Mouse (Mus musculus) thymus, postnatal 14 days (tissue): ENCODE results near the gene Csrnp1.

ENCODE experiments used
- DNase-seq: peaks from one replicate; pipeline ENCODE4 v3.0.0; 2021

Gene Csrnp1

GRCm38 (mm10) chr9:119941861-119942260, 42.6 kb downstream of the Csrnp1 start:
- no peak for DNase-seq

DNA sequence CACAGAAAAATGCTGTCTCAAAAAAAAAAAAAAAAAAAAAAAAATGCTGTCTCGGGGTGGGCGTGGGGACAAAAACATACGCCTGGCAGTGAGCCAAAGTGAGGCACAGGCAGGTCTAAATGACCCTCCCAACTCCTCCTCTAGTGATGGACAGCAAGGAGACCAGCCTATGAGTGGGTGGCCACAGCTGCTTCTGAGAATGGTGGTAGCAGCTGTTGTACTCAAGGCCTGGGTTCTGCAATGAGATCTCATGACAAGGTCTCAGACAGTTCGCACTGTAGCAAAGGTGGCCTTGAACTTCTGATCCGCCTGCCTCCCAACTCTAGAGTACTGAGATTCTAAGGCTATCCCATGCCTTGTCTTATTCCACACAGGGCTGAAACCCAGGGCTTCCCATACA, 43.1 kb downstream of the Csrnp1 start:
- DNase-seq, result no peak

- DNase-seq, result no peak
Measured at GRCm38 (mm10) chr9:119939646-119940045, 44.8 kb downstream of the Csrnp1 start.

DNA sequence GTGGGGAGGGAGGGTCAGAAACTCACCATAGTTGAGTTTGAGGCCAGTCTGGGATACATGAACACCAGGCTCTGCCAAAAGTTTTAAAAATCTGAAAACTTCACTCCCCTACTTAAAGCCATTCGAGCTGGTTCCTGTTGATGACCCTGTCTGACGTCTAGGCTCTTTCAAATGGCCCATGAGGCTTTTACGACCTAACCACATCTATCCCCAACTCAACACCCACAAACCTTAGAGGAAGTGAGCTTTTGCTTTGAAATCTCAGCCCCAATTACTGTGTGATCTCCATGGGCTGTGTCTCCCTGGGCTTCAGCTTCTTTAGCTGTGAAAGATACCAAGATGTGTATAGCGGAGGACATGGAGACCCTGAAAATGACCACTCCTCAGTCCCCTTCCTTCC, 46.0 kb downstream of the Csrnp1 start:
- DNase-seq, result no peak

- peak; percentile 95 for DNase-seq
Measured at GRCm38 (mm10) chr9:119937005-119937773, 47.3 kb downstream of the Csrnp1 start, which contains the start of the genes Gorasp1 and Ttc21a. TSS of gene Gorasp1 (minus strand) at chr9:119937565. TSS of gene Ttc21a (plus strand) at chr9:119937606.

DNA sequence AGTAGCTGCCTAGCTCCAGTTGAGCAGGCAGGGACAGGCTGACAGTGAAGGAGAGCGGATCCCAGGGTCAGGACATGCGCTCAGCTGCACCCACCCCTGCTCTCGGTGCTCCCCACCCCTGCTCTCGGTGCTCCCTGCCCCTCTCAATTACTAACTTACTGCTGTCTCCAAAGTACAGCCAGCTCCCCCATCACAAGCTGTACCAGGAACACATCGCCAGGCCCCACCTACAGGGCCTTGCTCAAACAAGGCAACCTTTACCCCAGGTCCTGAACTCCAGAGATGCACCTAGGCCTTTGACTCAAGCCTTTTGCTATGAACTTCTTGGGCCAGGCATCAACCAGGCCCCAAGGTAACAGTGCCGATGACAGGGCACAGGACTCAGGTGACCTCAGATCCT, 50.8 kb downstream of the Csrnp1 start:
- no peak for DNase-seq

GRCm38 (mm10) chr9:119932358-119932757, 52.1 kb downstream of the Csrnp1 start:
- no peak for DNase-seq

DNA sequence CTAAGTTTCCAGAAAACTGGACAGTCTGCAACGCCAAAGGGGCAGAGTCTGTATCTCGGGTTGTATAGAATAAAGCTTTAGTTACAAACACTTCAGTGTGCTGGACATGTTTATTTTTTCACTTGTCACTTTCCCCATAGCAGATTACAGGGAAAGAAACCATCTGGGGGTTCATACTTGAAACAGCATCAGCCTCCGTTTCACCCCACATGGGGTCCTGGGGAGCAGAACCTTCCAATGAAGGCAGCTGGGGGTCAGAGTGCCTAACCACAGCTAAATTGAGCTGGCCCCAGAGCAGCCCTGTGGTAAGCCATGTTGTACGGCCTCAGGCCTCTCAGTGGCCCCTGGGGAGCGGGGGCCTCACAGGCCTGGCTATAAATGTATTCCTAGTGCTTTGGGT, 58.0 kb downstream of the Csrnp1 start:
- DNase-seq, result no peak

GRCm38 (mm10) chr9:119925729-119926128, 58.7 kb downstream of the Csrnp1 start:
- DNase-seq, result no peak

DNA sequence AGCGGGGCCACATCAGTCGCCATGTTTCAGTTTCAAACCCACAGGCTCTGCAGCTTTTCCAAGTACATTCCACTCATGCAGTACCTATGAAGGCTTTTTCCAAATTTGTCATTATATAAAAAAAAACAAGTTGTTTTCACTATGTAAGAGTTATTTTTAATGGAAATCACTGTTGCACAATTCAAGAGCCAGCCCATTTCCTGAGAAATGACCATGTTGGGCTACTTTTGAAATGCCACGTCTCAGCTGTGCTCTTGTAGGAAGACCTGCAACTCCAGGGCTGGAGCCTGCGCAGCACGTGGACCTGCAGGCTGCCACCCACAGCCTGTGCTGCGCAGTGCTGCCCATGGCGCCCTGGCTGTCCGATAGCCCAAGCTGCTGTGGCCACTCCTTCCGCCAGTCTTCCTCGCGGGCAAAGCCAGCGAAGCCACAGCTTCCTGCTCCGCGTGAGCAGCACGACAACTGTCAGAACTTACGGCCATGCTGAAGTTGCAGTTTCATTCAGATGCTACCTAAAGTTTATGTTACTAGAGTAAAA, 59.3 kb downstream of the Csrnp1 start:
- no peak for DNase-seq

DNA sequence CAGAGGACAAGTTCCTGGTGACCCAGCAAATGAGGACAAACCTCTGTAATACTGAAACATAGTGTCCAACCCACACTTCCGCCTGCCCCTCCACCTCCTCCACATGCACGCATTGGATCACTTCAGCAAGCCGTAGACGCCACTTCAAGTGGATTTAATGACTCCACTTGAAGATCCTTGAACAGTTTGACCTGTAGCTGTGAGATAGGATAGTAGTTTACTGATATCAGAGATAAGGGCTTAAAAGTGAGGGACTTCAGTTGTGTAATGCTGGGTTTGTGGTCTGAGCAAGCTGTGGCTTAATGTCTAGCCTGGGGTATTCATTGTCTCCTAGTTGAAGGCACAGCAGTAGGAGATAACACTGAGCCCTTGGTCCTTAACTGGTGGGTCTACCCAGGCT, 61.0 kb downstream of the Csrnp1 start:
- no peak for DNase-seq
